Mouse (Mus musculus) cerebellum, adult 2 months (tissue): ENCODE data around the gene 6430571L13Rik.

Experiments used
- CTCF ChIP-seq: fragments of 200-500 bp; IDR thresholded peaks from 2 replicates; pipeline ENCODE4 v1.5.1; 2011; ENCODE audit warnings: low read depth, mild to moderate bottlenecking, control low read depth, low read length, moderate library complexity, borderline replicate concordance; ENCODE audit not compliant: insufficient read depth
- POLR2A ChIP-seq: fragments of 200-500 bp; IDR thresholded peaks from 2 replicates; pipeline ENCODE4 v1.6.1; 2011; ENCODE audit warnings: low read length, control low read depth, borderline replicate concordance; ENCODE audit not compliant: insufficient read depth

GRCm38 (mm10) chr9:107298876-107299275 is 41.5 kb upstream of the 6430571L13Rik start:
- no peak for TF ChIP-seq CTCF
- no peak for TF ChIP-seq POLR2A
